Mouse (Mus musculus): ENCODE measurements around the gene Fgf11.

DNA sequence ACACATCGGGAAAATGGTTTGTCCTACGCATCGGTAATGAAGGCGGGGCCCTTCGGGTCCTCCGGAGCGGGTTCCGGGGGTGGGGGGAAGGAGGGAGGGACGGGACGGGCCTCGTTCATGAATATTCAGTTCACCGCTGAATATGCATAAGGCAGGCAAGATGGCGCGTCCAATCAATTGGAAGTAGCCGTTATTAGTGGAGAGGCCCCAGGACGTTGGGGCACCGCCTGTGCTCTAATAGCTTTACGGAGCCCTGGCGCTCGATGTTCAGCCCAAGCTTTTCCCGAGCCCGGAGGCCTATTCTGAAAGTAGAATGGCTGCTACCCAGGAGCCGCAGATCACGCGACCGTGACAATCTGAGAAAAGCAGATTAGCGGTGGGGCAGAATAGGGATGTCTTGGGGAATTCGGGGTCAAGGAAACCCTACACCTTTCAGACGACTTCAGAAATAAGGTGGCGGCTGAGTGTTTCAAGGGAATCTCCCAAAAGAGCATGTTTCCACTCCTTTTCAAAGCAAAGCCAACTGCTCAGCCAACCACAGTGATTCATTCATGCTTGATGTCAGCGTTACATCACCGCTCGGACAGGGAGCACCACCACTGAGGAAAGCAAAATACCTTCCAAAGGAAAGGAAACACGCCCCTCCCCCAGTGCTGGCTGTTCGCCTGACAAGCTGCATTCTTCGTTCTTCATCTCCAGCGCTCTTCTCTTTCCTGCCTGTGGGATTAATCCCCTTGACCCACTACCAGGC lies 42.5 kb downstream of the Fgf11 start:
- TF ChIP-seq CTCF (IDR thresholded peaks at IDR 0.05; ENCODE audit: low read depth) = no peak
- TF ChIP-seq EP300 (IDR thresholded peaks at IDR 0.05; ENCODE audit: low read depth) = no peak
